Mouse (Mus musculus) cerebellum, adult 11 months (tissue): Measurements from ENCODE around the gene Hspg2.

Experiments
- DNase-seq: peaks from one replicate; pipeline ENCODE4 v3.0.0; 2022

Hspg2 gene

DNA sequence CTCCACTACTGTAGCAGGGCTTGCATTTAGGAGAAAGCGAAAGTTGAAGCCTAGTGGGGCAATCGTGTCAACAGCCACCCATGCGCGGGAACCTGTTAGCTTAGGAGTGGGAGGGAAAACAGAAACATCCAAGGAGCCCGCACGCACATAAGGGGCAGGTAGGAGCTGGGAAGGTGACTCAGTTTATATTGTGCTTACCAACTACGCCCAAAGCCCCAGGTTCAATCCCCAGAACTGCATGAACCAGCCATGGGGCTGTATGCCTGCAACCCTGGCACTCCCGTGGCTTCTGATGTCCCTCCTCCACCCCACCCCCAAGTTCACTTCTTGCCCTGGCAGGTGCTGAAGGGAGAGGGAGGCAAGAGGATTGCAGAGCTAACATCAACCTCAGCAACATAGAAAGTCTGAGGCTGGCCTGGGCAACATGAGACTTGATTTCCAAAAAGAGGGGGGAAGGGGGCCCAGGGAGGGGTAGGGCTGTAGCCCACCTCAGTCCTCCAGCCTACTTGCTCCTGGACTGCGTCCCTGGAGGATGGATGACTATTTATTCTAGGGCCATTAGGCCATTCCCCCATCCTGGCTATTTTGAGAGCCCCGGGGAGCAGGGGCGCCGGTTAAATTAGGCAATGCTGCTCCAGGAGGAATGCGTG is 12.9 kb downstream of the Hspg2 start:
- DNase-seq = no peak

DNA sequence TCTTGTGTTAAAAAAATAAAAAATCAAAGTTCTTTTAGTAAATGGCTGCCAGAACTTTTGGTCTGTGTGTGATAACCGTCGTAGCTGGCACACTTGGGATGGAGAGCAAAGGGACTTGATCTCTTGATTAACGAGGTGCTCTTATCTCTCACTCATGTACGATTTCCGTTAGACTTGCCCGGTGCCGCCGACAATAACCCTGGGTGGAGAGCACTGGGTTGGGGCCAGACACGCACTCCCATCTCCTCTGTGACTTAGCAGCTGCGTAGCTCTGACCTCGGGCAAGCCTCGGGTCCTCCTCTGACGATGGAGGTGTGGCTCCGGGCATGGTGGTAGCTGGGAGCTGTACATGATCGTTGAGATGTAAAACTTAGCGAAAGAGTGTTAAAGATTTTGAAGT is 15.3 kb downstream of the Hspg2 start:
- no peak for DNase-seq

DNA sequence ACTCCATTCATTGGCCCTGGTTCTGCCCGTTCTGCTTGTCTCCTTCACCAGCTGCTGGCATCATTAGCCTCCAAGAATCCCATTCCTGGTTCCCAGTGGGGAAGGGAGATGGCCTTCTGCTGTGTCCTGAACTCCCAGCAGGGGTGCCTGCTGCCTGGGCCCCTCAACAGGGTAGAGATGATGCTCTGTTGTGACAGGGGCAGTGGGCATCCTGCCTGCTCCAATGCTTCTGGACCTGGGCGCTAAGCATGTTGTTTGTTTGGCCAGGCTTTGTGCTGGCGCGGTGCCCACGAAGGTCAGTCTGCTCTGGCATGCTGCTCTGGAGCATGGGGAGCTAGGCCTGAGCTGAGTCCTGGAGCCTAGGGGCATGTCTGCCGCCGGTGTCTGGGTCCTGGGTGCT is 16.0 kb downstream of the Hspg2 start:
- DNase-seq = peak; percentile 85

DNA sequence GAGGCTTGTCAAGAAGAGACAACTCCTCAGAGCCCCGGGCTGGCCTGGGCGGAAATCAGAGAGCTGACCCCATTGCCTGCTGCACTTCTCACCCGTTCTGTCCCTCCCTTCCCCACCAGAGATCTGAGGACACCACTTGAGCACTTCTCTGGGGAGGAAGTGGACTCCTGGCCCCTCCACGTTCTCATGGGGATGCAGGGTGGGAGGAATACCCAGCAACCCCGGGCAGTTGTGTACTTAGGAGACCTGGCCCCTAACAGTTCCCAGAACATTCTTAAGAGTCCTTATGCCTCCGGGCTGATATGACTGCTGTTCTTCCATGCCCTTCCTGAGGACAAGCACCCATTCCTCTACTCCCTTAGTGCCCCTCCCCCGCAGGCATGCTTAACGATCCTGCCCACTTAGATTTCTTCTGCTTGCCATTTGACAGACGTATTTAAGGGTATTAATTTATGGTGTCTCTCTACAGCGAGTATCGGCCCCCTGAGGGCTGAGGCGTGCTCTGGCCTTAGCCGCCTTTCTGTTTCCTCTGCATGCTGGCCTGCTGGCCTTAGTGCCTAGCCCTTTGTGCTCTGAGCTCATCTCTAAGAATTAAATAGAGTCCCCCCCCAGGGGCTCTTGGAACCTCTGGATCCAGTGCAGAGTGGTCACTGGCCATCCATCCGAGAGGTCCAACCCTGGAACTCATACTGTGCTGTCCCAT is 16.8 kb downstream of the Hspg2 start:
- DNase-seq = no peak

DNA sequence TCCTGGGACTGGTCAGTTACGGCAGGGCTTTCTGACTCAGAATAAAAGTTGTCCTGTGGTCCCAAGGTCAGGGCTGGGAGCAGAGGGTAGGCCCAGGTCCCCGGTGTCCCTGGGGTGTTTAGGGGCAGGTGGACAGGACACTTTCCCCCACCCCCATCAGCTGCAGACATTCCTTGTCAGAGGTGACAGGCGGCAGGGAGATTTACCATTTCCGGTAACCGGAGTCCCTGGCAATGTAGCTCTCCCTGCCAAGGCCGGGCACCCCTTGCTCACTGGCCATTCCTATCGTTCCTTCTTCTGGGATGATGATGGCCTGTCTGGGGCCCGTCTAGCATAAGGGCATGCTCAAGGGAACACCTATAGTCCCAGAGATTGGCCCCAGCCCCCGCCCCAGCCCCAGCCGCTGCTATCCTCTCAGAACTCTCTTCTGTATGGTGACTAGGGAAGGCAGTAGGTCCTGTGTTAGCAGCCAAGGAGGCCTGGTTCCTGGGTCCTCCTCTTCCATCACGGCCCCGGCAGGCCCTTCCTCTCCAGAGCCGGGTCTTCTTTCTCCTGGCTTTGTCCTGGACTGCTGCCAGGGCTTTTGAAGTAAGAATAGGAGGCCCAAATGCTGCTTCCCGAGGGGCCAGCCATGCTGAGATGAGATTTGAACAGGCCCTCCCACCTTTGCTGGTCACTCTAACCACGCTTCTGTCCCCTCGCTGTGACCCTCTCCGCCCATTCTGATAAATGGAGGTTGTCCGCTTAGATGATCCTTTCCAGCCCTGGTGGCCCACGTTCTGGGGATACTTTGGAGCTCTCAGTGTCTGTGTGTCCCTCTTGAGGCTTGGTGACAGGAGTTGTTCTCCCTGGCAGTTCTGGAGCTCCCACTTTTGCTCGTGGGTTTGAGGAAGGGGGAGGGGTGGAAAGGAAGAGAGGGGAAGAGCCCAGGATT is 17.8 kb downstream of the Hspg2 start:
- no peak for DNase-seq

DNA sequence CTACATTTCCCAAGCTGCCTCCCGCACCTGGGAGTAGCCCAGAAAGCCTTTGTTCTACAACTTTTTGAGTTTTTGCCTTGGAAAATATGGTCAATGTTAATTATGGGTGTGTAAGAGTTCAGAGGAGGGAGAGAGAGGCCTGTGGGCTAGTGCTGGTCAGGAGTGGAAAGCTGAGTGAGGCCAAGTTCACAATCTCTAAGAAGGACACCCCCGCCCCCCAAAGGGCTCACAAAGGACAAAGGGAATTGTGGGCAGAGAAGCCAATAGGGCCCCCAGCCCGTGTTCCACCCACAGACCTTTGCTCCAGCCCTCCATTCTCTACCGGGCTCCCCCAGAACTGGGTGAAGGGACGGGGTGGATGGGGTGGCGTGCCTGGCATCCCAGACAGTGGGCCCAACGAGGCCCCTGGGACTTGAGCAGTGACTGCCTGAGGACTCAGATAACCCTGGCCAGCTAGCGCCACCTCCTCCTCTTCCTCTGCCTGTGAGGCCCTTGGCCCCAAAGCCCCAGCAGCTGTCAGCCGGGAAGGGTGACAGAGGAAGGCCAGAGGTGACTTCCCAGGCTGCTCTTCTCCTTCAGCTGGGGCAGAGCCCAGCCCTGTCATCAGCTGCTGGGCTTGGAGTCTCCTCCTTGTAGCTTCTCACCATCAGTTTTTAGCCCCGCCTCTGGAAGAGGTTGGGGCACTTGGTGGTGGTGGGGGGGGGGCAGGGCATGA is 18.9 kb downstream of the Hspg2 start:
- DNase-seq = no peak

DNA sequence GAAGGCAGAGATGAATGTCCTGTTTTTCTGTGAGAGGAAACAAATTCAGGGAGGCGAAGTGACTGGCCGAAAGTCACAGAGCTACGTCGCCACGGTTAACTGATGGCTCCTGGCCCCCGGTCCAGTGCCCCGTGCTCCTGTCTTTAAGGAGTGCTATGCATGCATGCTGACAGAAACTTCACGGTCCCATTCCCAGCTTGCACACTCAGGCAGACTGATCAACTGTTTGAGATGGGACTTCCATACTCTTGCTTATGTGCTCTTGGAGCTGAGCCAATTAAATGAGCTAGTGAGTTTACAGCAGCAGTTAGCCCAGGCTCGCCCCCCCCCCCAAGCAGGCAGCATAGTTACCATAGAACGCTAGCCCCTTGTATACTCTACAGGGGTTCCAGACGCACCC is 19.5 kb downstream of the Hspg2 start:
- DNase-seq = no peak

DNA sequence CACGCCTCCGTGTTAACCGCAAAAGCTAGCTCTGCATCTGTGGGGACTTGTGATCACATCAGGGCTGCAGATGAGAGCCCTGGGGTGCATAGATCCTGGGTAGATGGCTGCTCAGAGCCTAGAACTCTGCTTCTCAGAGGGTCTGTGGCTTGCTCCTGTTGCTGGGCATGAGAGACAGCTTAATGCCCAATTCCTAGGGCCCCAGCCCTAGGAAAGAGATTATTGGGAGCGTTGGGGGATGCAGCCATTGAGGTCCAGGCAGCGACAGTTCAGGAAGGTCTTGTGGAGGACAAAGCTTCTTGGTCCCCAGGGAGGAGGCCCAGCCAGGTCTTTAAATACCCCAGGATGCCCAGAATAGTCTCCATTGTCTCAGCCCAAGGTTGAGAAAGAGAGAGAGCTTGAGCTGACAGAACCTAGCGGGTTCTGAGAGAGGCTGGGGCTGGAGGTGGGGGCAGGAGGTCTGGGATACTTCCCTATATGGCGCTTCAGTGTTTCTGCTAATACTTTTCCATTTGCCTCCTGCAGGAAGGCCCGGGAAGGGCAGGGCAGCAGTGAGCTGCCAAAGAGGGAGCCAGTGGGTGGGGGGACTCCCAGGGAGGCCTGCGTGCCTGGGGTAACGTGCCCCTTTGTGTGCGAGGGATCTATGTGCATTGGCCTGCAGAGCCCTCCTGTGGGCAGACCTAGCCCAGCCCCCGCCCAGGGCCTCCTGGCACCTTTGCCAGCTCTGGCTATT is 20.2 kb downstream of the Hspg2 start:
- no peak for DNase-seq

DNA sequence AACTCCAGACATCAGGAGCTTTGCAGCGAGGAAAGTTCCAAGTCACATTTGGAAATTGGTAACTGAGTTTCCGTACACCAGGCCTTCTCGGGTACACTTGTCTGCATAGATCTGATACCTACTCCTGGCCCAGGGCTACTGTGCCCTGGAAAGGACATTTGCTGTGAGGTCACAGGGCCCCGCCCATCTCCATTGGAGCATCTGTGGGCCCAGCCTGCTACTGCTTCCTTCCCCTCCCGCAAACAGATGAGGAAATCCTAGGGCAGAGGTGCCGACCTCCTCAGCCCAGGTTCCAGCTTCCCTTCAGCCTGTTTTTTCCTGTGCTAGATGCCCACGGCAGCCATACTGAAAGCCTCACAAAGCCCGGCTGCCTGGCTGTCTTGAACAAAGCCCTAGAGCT is 21.4 kb downstream of the Hspg2 start:
- DNase-seq = no peak

DNA sequence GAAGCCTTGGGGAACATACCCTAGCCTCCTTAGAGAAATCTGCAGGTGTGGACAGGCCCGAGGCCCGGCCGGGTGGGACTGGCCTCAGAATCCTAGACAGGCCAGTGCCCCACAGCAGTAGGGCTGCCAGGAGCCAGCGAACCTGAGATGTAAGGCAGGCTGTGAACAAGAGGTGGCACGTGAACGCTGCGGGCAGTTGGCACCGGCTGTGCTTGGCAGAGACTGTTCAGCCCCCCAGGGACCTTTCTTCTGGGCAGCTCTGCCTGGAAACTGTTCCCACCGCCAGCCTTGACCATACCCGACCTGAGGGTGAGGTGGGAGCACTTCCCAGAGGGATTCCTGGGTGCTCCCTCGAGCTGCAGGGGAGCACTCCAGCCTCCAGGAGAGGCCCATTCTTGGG is 24.0 kb downstream of the Hspg2 start:
- DNase-seq = no peak

DNA sequence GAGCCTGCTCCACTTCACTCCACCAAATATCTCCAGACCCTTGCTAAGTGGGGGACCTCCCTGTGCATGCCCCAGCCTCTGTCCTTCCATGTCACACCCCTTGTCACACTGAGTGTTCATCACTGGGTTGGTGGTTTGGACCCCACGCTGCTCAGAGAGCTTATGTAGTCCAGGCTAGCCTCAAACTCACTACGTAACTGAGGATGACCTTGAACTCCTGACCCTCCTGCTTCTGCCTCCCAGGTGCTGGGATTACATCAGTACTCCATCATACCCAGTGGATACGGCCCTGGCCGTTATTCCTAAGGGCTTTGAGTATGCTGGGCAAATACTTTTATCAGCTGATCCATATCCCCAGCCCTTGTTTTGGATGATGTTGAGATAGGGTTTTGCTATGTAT is 24.6 kb downstream of the Hspg2 start:
- no peak for DNase-seq

DNA sequence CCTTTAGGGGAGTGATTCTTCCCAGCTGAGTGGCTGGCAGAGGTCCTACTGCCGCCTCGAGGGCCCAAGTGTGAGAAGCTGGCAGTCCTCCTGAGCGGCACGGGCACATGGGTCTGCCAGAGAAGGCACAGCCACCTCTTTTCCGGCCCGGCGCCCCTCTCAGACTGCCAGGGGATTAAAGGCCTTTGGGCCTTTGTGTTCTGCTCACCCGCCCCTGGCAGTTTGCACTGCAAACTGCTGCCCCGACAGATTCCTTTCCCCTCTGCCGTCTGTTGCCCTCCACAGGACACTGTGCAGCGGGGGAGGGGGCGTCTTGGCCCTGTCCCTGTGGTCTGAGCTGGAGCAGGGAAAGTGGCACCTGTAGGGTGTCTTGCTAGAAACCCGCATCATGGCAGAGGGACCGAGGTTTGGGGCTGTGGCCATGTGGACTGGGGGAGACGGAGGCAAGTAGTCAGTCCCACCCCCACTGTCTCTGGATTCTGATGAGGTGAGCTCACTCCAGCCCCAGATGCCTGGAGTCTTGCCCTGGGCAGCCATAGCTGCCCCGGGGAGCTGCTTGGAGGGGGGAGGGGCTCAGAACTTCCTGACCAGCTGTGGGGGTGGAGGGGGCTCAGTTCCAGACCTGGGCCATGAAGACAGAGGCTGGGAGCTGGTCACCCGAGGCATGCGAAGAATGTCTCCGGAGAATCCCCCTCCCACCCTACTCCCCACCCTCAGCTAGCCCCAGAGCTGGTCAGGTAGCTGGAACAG is 26.4 kb downstream of the Hspg2 start:
- DNase-seq = no peak

DNA sequence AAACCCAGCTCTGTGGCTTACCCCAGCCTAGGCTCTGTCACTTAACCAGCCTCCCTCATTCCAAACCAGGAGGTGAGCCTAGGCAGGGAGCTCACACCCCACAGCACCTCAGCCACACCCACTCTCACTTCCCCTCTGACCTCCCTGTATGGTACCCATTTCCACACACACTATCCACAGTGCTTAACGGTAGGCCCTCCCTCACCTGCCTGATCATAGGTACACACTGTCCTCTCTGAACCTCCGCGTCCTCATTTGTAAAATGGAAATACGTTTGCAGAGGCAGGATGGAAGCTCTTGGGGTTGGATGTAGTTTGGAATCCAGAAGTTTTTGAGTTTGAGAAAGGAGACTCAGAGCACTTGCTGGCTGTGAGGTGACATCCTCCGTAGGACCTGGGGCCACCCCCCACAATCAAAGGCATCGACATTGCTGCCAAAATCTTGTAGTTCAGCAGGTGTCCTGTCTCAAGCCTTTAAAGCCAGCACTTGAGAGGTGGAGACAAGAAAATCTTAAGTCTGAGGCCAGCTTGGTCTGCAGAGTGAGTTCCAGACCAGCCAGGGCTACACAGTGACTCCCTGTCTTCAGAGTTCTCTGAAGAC is 27.0 kb downstream of the Hspg2 start:
- DNase-seq = no peak

DNA sequence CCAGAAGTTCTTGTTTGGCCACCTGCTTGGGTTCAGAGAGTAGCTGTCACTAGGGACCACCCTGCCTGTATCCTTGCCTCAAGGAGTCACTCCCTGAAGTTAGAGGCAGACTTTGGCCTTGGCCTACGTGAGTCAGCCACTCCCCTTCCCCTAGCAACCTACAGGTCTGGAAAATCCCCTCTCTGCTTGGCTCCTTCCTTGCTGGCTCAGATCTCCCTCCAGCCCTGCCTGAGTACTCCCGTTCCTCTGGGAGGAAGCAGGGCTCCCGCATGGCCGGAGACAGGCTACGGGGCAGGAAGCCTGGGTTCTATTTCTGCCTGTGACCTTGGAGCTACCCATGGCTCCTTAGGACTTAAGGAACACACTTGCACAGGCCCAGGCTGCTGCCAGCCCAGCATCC is 28.8 kb downstream of the Hspg2 start:
- DNase-seq = no peak

DNA sequence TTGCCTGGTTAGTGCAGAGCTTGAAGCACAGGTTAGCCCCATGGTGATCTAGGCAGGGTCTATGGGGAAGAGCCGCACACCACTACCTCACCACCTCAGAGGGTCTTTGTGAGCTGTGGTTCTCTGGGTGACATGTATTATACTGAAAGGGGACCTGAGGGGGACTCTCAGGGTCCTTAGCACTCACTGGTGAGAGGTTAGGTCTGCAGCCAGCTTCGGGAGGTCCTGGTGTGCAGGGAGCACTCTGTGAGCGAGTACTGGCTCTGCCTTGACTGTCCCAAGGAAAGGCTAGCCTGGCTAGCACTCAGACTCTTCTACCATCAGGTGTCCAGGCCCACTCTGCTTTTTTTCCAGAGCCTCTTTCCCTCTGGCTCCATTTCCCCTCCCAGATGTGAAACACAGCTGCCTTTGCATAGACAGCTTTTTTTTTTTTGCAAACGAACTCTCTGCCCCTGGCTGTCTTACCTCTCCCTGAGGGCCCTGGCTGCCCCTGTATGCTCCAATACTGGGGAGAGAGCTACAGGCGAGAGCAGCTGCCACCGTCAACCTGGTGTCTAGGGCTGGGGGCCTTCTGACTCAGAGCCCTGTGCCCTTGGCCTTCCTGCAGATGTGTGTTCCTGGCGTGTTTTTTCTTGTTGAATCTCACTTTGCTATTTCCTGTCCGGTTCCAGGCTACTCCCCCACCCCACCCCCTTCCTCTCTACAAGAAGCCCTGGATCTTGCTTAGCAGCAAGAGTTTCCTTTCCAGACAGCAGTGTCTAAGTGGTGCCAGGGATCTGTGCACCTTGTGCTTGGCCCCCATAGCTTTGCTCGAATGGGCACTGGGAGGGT is 29.5 kb downstream of the Hspg2 start:
- DNase-seq = no peak

DNA sequence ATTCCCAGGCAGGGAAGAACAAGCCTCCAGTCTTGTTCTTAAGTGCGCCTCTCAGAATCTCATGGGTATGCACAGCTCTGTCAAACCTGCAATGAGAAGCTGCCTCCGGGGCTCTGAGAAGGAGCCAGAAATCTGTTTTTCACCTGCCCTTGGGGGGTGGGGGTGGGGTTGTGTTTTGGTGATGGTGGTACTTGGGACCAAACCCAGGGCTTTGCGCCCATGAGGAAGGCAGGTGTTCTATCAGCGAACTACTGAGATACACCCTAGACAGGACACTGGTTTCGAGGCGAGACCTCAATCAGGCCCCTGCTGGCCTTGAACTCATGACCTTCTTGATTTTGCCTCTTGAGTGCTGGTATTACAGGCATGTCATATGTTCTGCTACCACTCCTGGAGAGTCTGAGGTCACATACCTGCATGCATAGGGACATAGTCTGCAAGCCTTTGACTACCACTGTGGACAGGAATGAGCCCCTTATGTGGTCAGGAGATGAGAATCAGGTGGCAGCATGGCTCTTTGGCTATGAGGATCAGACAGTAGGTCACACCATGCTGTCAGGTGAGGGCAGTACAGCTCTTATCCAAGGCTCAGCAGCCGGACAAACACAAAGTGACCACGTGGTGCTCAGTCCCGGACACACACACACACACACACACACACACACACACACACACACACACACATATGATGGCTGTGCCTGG is 30.5 kb downstream of the Hspg2 start:
- DNase-seq = no peak

DNA sequence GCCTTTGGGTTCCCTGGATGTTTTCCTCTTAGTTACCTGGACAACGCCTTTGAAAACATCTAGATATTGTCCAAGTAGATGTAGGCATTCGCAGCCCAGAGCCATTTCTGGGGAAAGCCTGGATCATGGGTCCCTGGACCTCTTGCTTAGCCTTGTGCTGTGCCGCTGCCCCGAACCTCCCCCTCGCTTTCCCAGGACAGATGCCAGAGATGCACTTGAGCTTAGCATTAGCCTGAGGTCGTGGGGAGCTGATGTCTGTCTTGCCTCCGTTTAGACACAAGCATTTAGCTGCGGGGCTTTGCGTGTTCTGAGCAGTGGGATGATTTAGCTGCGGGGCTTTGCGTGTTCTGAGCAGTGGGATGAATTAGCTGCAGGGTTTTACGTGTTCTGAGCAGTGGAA is 31.6 kb downstream of the Hspg2 start:
- no peak for DNase-seq

DNA sequence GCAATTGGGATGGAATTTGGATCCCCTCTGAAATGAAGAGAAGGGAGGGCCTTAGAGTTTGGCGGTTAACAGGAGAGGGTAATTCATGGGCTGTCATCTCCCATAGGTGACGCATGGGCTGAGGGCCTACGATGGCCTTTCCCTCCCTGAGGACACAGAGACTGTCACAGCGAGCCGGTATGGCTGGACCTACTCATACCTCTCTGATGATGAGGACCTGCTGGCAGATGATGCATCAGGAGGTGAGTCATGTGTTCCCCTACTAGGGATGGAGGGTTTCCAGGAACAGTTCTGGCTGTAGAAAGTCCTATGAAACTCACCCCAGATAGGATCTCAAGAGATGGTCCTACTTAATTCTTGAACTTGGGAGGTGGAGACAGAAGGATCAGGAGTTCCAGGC is 32.4 kb downstream of the Hspg2 start:
- no peak for DNase-seq

DNA sequence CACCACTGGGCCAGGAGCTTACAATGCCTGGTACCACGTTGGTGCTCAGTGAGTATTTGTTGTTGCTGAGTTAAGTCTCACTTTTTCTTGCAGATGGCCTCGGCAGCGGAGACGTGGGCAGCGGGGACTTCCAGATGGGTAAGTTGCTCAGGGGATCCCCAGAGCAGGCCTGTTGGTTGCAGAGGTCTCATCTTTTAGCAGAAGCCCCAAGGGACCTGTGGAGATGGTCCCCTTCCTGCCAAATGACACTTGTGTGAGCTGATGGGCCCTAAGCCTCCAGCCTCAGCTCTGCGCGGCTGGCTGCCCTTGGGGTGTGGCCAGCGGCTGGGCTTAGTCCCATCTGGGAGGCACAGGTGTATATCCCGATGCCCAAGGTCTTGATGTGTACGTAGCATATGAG is 33.6 kb downstream of the Hspg2 start:
- no peak for DNase-seq

DNA sequence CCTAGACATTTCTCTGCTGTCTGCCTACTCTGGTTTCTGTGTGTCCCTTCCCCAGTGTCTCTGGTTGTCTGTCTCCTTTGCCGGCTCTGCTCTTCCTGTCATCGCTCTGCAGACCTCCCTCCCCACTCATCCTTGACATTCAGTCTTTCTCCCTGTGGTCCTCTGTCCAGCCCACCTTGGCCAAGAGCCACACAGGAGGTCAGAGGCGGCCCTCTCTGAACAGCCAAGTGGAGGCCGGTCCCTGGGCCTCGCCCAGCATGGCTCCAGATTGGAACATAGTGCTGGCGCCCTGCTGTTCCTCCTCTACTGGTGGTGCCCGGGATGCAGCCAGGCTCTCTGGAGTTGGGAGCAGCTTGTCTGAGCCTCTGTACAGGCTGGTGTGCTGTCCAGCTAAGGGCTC is 34.2 kb downstream of the Hspg2 start:
- DNase-seq = no peak
